Mouse (Mus musculus) lung, postnatal 10 days (tissue): Measurements from ENCODE around the gene Fbxw5.

Source experiments
- DNase-seq: peaks from one replicate; pipeline ENCODE4 v3.0.0; 2021

The Fbxw5 gene

GRCm38 (mm10) chr2:25500576-25501405, at the start of gene Fbxw5:
Gene Fbxw5, plus strand, starts transcription at chr2:25500750.
- DNase-seq, result peak; percentile 92

DNA sequence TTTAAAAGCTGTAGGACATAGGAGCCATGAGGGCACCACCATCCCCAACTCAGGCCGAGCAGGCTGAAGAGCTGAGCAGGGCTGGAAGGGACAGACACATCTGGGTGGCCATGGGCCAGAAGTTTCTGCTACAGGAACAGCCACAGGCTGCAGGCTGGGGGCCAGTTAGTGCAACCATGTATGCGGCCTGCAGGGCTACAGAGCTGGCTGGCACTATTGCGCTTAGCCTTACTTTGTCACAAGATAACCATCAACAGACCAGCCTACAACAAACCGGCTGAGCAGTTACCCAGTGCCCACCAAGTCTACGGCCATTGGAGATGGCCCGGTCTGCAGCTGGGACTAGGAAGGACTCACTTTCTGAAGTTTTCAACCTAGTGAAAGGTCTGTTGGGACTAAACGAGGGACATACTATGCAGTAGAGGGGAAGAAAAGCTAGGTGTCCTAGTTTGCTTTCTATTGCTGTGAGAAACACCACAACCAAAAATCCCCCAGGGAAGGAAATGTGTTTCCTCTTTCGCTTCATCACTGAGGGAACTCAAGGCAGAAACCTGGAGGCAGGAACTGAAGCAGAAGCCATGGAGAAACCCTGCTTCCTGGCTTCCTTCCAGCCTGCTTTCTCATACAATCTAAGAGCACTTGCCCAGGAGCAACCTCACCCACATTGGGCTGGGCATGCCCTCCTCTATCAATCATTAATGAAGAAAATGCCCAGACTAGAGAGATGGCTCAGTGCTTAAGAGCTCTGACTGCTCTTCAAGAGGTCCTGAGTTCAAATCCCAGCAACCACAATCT, 49.5 kb upstream of the Fbxw5 start:
- DNase-seq, result no peak

- DNase-seq, result no peak
These were observed 47.6 kb upstream of the Fbxw5 start for GRCm38 (mm10) chr2:25452951-25453350.

DNA sequence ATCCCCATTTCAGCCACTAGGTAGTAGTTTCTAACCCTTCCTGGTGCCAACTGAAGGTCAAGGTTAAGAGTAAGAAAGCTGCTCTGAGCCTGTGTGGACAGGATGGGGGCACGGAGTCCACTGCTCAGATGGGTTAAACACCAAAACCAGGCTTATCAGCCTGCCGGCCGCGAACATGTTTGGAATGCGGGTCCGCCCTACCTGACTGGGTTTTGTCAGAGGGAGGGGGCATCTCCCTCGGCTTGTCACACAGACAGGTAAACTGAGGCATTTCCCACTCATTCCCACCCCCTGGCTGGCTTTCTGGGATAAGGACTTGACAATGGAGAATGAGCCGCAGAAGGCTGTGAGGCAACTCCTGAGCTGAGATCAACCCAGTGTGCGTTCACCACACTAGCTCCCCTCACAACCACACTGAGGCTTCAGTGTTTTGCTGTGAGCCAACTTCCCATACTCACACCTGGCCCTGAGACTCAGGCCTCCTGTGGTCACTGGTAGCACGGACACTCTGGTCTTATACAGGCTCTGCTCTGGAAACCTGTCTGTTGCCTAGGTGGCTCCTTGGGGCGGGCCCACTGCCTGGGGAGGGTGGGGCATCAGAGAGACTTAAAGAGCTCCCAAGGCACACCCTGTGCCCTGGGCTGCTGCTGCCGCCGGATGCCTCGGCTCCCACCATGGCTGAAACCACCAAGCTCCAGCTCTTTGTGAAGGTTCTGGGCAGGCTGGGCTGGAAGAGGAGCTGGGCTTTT, 44.2 kb upstream of the Fbxw5 start, which contains the start of gene Clic3:
Gene Clic3, plus strand, starts transcription at position 634 of the 749 bp plus-strand sequence.
- DNase-seq, result peak; percentile 80

DNA sequence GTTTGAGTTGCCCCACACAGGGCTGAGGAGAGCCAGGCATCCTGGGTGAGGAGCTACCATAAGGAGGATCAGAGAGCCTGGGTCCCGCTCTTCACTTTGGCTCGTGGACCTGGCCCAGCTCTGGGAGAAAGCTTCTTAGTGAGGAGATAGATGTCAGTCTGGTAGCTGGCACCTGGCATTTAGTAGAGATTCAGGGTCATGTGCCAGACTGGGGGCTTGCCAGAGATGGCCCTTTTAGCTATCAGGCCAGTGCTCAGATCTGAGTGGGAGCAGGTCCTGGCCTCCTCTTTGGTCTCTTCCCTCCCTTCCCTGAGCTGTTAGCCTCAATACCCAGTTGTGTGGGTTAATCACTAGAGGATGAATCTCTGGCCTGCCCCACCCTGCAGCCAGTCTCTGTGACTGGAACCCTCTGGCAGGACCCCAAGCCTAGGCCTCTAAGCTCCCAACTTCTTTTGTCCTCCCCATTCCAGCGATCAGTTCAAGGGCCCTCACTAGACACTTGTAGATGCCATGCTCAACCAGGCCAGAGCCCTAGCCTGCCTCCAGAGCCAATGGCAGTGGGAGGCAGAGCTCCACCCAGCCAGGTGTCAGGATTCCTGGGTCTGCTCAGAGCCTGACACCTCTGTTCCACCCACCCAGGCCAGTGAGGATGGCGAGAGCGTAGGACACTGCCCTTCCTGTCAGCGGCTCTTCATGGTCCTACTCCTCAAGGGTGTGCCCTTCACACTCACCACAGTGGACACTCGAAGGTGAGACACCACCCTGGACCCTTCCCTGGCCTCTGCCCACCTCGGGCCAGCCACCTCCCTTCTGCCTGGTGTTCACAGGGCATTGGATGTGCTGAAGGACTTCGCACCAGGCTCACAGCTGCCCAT, 43.3 kb upstream of the Fbxw5 start:
- DNase-seq, result peak; percentile 78

- peak; percentile 79 for DNase-seq
These were observed 41.6 kb upstream of the Fbxw5 start for GRCm38 (mm10) chr2:25458911-25459310.

DNA sequence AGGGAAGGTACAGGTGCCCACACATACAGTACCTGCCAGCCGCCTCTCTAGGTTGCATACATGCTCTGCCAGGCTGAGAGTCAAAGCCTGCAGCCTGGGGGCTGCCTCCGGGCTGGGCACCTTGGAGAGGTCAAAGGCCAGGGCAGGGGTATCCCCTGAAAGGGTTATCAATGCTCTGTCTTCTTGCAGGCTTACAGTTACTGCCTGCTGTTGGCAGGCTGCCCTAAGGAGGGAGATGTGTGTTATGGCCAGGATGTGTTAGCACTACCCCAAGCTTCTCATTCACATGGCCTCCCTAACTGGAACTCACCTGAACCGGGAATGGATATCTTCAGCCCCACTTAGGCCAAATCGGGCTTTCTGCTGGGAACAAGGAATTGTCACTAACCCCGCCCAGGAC, 40.4 kb upstream of the Fbxw5 start:
- no peak for DNase-seq

- peak; percentile 96 for DNase-seq
These were observed 39.8 kb upstream of the Fbxw5 start, which contains the start of gene Paxx for GRCm38 (mm10) chr2:25460551-25461309. Gene Paxx, minus strand, starts transcription at chr2:25461094.

GRCm38 (mm10) chr2:25461407-25461806, 39.1 kb upstream of the Fbxw5 start:
- DNase-seq, result no peak

- no peak for DNase-seq
These were observed 36.9 kb upstream of the Fbxw5 start for GRCm38 (mm10) chr2:25463630-25464029.

DNA sequence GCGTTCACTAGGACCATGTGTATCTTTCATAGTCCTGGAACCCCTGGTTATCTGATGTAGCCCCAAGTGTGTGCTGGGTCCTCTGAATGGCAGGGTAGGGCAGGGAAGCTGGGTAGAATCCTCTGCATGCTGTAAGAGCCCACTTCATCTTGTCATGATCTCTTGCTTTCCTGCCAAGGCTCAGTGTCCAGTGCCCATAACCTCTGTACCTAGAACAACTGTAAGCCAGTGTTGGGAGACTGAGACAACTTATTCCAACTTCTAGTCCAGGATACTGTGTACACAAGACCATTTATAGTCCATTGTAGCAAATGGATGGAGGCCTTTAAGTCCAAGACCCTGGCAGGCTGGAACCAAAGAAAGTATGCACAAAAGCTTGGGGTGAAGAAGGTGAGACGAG, 35.3 kb upstream of the Fbxw5 start:
- no peak for DNase-seq

GRCm38 (mm10) chr2:25465816-25466635, 34.5 kb upstream of the Fbxw5 start:
- DNase-seq, result peak; percentile 29

GRCm38 (mm10) chr2:25467606-25468303, 32.8 kb upstream of the Fbxw5 start:
- DNase-seq, result no peak

GRCm38 (mm10) chr2:25468962-25469915, 31.3 kb upstream of the Fbxw5 start:
- peak; percentile 32 for DNase-seq

- DNase-seq, result no peak
These were observed 30.6 kb upstream of the Fbxw5 start, which contains the start of gene Ptgds for GRCm38 (mm10) chr2:25469969-25470368. Gene Ptgds, minus strand, starts transcription at chr2:25470046.

- DNase-seq, result no peak
These were observed 28.0 kb upstream of the Fbxw5 start for GRCm38 (mm10) chr2:25472550-25472949.

DNA sequence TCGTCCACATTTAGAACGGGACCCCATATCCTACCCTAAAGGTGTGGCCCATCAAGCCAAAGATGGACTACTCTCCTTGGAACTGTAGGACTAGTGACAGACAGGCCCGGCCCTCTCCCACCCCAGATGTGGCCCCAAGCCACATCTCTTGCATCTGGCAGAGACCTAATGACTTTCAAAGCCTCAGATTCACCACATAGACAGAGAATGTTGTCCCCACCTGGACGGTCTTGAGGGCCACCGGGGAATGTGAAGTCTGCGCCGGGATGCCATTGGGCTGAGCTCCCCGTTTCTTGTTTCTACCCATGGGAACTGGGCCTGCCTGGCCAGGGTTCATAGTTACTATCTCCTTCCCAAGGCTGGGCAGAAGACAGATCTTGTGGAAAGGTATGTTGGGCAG, 23.0 kb upstream of the Fbxw5 start:
- no peak for DNase-seq

DNA sequence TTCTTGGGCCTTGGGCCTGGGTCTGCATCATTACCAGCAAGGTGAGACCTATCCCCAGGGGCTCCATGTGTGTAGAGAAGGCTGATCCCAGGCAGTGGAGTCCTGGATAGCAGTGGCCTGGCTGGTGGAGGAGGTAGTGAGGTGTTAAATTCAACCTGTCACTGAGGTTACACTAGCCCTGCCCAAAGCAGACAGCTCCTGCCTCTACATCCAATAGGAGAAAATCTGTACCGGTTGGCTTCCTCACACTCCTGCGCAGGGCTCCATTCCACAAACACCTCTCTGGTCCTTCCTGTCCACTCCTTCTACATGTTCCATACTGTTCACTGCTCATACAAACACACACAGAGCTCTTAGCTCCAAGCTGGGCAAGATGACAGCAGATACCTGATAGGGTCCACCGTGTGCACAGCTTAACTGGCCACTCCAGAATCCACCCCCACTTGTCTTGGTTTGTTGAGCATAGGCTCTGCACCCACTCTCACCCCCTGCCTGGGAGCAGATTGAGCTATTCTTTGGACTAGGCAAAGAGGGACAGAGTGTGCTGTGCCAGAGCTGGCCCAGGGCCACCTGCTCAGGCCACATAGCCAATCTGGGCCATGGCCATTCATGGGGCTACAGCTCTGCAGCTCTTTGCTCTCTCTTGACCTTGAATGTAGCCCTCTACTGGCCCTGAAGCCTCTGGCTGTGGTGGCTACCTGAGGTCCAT, 22.4 kb upstream of the Fbxw5 start:
- no peak for DNase-seq
